Mouse (Mus musculus): ENCODE data around the gene Pdk1.

DNA sequence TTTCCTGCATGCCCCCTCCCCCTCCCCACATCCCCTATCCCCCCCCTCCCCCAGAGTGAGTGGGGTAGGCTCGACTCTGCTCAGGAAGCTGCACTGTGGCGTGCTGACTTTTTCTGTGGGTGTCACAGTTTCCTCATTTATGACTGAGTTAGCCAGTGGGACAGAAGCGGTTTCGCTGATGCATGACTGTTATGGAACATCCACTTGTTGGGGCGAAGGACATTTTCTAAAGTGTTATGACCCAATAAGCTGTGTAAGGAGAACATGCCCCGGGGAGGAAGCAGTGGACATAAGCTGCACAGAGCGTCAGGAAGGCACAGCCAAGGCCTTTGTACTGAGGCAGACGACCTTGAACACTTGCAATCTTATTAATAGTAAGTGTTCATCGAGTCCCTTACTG lies 29.7 kb upstream of the Pdk1 start:
- no peak for TF ChIP-seq POLR2A (IDR thresholded peaks at IDR 0.05; ENCODE audit: extremely low read depth, insufficient read depth, low read length)
- TF ChIP-seq CTCF (IDR thresholded peaks at IDR 0.05; ENCODE audit: extremely low read depth, insufficient read depth, low read length): no peak

Data from cortical plate, adult 2 months (tissue).